Mouse (Mus musculus) ovary, adult 2 months (tissue): Measurements from ENCODE around the gene Saa2. TPM values are rescaled to one million over a fixed set of nuclear protein-coding genes. Genes with fewer than 3 reads are reported as not detected.

Experiments used
- polyA plus RNA-seq: library from polyadenylated mRNA; depleted of rRNA; stranded (reverse); fragments of >200 nt; gene quantifications from 2 replicates; pipeline ENCODE4 v1.2.3, GENCODE M21; 2012; rRNA removed

Saa2 gene
- polyA plus RNA-seq = 0.75 and 1.9 TPM in 2 replicates

DNA sequence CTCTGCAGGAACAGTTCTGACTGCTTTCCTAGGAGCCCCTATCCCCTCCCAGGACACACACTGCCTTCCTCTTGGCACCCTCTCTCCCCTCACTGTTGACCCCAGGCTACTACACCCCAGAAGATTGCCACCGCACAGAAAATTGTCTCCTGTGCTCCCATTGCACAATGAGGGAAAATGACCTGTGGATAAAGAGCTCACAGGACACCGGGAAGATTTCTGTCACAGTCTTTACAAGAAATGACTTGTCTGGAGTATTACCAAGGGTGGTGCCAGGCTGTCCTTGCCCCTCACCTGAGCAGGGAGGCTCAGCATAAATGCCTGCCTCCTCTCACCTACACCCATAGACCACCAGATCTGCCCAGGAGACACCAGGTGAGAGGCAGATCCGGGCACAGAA lies at the start of gene Saa2:
TSS of gene Saa2 (plus strand) at position 301 of the 400 bp plus-strand sequence.

GRCm38 (mm10) chr7:46710390-46710844 lies 41.2 kb upstream of the Saa2 start, which contains the start of gene Saal1:
TSS of gene Saal1 (minus strand) at chr7:46710680.

GRCm38 (mm10) chr7:46715600-46715999 lies 36.0 kb upstream of the Saa2 start, which contains the start of gene Saa3:
TSS of gene Saa3 (minus strand) at chr7:46715700.

DNA sequence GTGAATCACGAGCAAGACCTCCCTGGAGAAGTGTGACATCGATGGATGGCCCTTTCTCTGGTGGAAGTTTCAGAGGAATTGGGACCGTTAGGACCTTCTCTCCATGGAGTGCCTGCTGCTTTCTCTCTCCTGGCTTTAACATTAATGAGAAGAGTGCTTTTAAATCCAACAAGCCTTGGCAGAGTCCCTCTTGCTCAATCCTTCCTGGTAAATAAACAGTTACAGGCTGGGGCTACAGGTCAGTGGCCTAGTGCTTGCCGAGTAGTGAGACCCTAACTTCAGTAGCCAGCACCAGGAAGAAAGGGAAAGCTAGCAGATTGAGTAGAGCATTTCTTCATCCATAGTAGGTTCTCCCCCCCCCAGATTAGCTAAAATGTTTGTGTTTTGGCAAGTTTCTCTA lies 19.1 kb upstream of the Saa2 start, which contains the start of gene Saa4:
TSS of gene Saa4 (minus strand) at position 146 of the 400 bp plus-strand sequence.

GRCm38 (mm10) chr7:46742880-46743279 lies 8.7 kb upstream of the Saa2 start, which contains the start of gene Saa1:
TSS of gene Saa1 (minus strand) at chr7:46742980.

DNA sequence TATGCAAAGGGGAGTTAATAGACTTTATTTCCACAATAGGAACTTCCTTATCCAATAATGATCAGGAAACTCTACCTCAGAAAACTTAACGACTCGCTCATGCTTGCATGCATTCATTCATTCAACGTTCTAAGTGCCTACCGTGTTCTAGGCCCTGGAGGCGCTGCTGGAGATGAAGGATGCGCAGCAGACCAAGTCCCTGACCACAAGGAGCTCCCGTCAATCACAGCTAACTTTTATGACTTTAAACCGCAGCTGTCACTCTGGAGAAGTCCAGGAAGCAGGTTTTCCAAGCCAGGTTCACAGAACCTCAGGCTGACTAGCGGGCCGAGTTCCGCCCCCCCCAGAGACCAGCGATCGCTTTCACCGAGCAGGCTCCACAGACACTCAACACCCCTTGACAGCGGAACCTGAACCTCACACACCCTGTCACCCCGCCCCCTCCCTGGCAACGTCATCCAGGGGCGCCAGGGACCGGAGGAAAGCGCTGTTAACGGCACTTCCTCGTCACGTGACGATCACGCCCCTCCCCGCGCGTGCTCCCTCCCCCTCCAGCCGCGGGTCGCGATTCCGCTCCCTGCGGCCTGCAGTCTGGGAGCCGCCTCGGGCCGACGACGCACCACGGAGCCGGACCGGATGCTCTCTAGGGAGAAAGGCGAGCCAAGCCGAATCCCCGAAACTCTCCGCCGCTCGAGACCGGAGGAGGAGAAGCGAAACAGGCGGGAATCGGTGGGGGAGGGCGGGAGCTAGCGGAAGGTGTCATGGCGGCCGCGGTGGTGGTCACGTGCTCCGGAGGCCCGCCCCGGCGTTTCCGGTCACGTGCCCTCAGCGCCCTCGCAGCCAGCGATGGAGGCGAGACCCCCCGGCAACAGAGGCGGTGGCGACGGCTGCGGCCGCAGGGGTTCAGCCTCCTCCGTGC lies 44.0 kb downstream of the Saa2 start, which contains the start of the genes Hps5 and Gtf2h1:
TSS of gene Hps5 (minus strand) at position 778 of the 919 bp plus-strand sequence.
TSS of gene Gtf2h1 (plus strand) at position 817 of the 919 bp plus-strand sequence.

Other genes with a start within 250 kb of the Saa2 start
- gene Sergef, start 112.0 kb upstream of the Saa2 start, polyA plus RNA-seq = 16.2 and 17.2 TPM in 2 replicates
- not detected in 2 replicates for gene Tph1, start 79.3 kb upstream of the Saa2 start, polyA plus RNA-seq
- 10.4 and 11.7 TPM in 2 replicates for gene Saal1, start 41.1 kb upstream of the Saa2 start, polyA plus RNA-seq
- 0.73 and 1.8 TPM in 2 replicates for gene Saa3, start 36.1 kb upstream of the Saa2 start, polyA plus RNA-seq
- 0.12 TPM in 1 of 2 replicates, not detected in the other for gene Saa4, start 19.2 kb upstream of the Saa2 start, polyA plus RNA-seq
- gene Saa1, start 8.8 kb upstream of the Saa2 start, polyA plus RNA-seq = not detected in 2 replicates
- 14.9 and 15.9 TPM in 2 replicates for gene Hps5, start 44.3 kb downstream of the Saa2 start, polyA plus RNA-seq
- 7.0 and 8.1 TPM in 2 replicates for gene Gtf2h1, start 44.3 kb downstream of the Saa2 start, polyA plus RNA-seq
- 389 and 492 TPM in 2 replicates for gene Ldha, start 89.7 kb downstream of the Saa2 start, polyA plus RNA-seq
- gene Ldhc, start 109.4 kb downstream of the Saa2 start, polyA plus RNA-seq = 0.15 and 0.36 TPM in 2 replicates
- gene Tsg101, start 168.2 kb downstream of the Saa2 start, polyA plus RNA-seq = 62.7 and 104 TPM in 2 replicates
- gene Uevld, start 206.7 kb downstream of the Saa2 start, polyA plus RNA-seq = 2.5 and 2.9 TPM in 2 replicates
- gene Gm9999, start 231.8 kb downstream of the Saa2 start, polyA plus RNA-seq = not detected in 2 replicates